Mouse (Mus musculus) regulatory T cell (primary cell): ENCODE data around the gene Top3a.

Experiments used
- in situ Hi-C: fragments of 300-600 bp; cut with MboI, MseI; formaldehyde crosslinking; loops from one replicate; pipeline ENCODE4 v1.15.1; 2025; ENCODE audit warnings: high pct_unique_total_duplicates

The Top3a gene

GRCm38 (mm10) chr11:60775578-60775977, 1.6 kb downstream of the Top3a start:
- in situ Hi-C loops: loop anchor here (5.0 to 10.0 kb wide), 2 partner anchors 78 to 1871 kb away; partner anchors contain the start of genes Llgl1 and Zfp39

- in situ Hi-C loops: loop anchor here (5.0 to 10.0 kb wide), 2 partner anchors 78 to 1870 kb away; partner anchors contain the start of genes Llgl1 and Zfp39
Observed at GRCm38 (mm10) chr11:60774841-60775240, 2.3 kb downstream of the Top3a start.

- in situ Hi-C loops: loop anchor here (10.0 kb wide), 1 partner anchor 1869 kb away; the partner anchor contains the start of gene Zfp39
Observed at GRCm38 (mm10) chr11:60774158-60774689, 2.9 kb downstream of the Top3a start.

GRCm38 (mm10) chr11:60772161-60772560, 5.0 kb downstream of the Top3a start:
- in situ Hi-C loops: loop anchor here (10.0 kb wide), 1 partner anchor 1867 kb away; the partner anchor contains the start of gene Zfp39

GRCm38 (mm10) chr11:60770776-60771175, 6.4 kb downstream of the Top3a start:
- in situ Hi-C loops: loop anchor here (10.0 kb wide), 1 partner anchor 1866 kb away; the partner anchor contains the start of gene Zfp39

- in situ Hi-C loops: no loop called here
Observed at GRCm38 (mm10) chr11:60769322-60769721, 7.8 kb downstream of the Top3a start.

GRCm38 (mm10) chr11:60766969-60767368, 10.2 kb downstream of the Top3a start:
- in situ Hi-C loops: no loop called here

- in situ Hi-C loops: no loop called here
Observed at GRCm38 (mm10) chr11:60761681-60762080, 15.5 kb downstream of the Top3a start.

GRCm38 (mm10) chr11:60755570-60755969, 21.6 kb downstream of the Top3a start:
- in situ Hi-C loops: no loop called here

GRCm38 (mm10) chr11:60740321-60740720, 36.8 kb downstream of the Top3a start:
- in situ Hi-C loops: no loop called here

- in situ Hi-C loops: no loop called here
Observed at GRCm38 (mm10) chr11:60737450-60737849, 39.7 kb downstream of the Top3a start.

GRCm38 (mm10) chr11:60736491-60736890, 40.7 kb downstream of the Top3a start:
- in situ Hi-C loops: no loop called here

- in situ Hi-C loops: no loop called here
Observed at GRCm38 (mm10) chr11:60735191-60735590, 42.0 kb downstream of the Top3a start.

GRCm38 (mm10) chr11:60734206-60734605, 43.0 kb downstream of the Top3a start:
- in situ Hi-C loops: no loop called here

GRCm38 (mm10) chr11:60731251-60731650, 45.9 kb downstream of the Top3a start:
- in situ Hi-C loops: no loop called here

GRCm38 (mm10) chr11:60730169-60730568, 47.0 kb downstream of the Top3a start:
- in situ Hi-C loops: no loop called here

- in situ Hi-C loops: no loop called here
Observed at GRCm38 (mm10) chr11:60729217-60729641, 47.9 kb downstream of the Top3a start.

- in situ Hi-C loops: no loop called here
Observed at GRCm38 (mm10) chr11:60728260-60728761, 48.9 kb downstream of the Top3a start, which contains the start of gene Mief2. Gene Mief2, plus strand, starts transcription at chr11:60728398.

- in situ Hi-C loops: no loop called here
Observed at GRCm38 (mm10) chr11:60727392-60728140, 49.6 kb downstream of the Top3a start.

- in situ Hi-C loops: no loop called here
Observed at GRCm38 (mm10) chr11:60726601-60727391, 50.4 kb downstream of the Top3a start, which contains the start of gene Flii. Gene Flii, minus strand, starts transcription at chr11:60727263.

- in situ Hi-C loops: no loop called here
Observed at GRCm38 (mm10) chr11:60719263-60719662, 57.9 kb downstream of the Top3a start.

GRCm38 (mm10) chr11:60715833-60716232, 61.3 kb downstream of the Top3a start:
- in situ Hi-C loops: no loop called here
